Mouse (Mus musculus): ENCODE measurements around the gene Gm26566. TPM values are rescaled to one million over a fixed set of nuclear protein-coding genes. Genes with fewer than 3 reads are reported as not detected.

Gene Gm26566
- polyA plus RNA-seq, 1 experiment from 2014 or later = 2.6 TPM

- Histone ChIP-seq H3K27me3 (0 out of 2 replicates have a peak, but pooled peaks cover 4% of the 10 kb centered on the region), H3K36me3 (no peaks in the 10 kb centered on the region), H3K27ac (no peak overlapping the region), H3K9me3 (no peaks in the 10 kb centered on the region), H3K9ac (no peak overlapping the region), H3K4me1 (replicated peaks) (no peaks in the 10 kb centered on the region), H3K4me2 (no peak overlapping the region), H3K4me3 (no peak overlapping the region)
- no peak for ATAC-seq (ENCODE audit: low FRiP score)
- 73% methylated on average over 1 of the region's 1 CpGs for WGBS
These were observed 22.3 kb upstream of the Gm26566 start for GRCm38 (mm10) chr4:88699301-88699700.

GRCm38 (mm10) chr4:88705924-88706323 is 15.7 kb upstream of the Gm26566 start:
- peaks cover 5% of the 10 kb centered on the region; the same call in 1 of the 2 replicates for H3K36me3 ChIP-seq
- WGBS = 50% methylated on average over 3 of the region's 3 CpGs

GRCm38 (mm10) chr4:88707128-88707826 is 14.3 kb upstream of the Gm26566 start:
- Histone ChIP-seq H3K27ac (no peak overlapping the region), H3K36me3 (peaks cover 5% of the 10 kb centered on the region; the same call in 1 of the 2 replicates), H3K9ac (no peak overlapping the region), H3K9me3 (no peaks in the 10 kb centered on the region), H3K4me3 (no peak overlapping the region), H3K27me3 (no peaks in the 10 kb centered on the region), H3K4me1 (replicated peaks) (no peaks in the 10 kb centered on the region), H3K4me2 (no peak overlapping the region)
- WGBS = 90% methylated on average over 1 of the region's 1 CpGs
- no peak for ATAC-seq (ENCODE audit: low FRiP score)

More at GRCm38 (mm10) chr4:88705924-88706323, 15.7 kb upstream of the Gm26566 start:
- Histone ChIP-seq H3K27me3 (no peaks in the 10 kb centered on the region), H3K4me1 (replicated peaks) (no peaks in the 10 kb centered on the region), H3K4me3 (no peak overlapping the region), H3K9me3 (no peaks in the 10 kb centered on the region), H3K4me2 (no peak overlapping the region), H3K27ac (no peak overlapping the region), H3K9ac (no peak overlapping the region)
- no peak for ATAC-seq (ENCODE audit: low FRiP score)

- Histone ChIP-seq H3K4me2 (no peak overlapping the region), H3K4me3 (no peak overlapping the region), H3K27me3 (no peaks in the 10 kb centered on the region), H3K27ac (no peak overlapping the region), H3K4me1 (replicated peaks) (peaks cover 18% of the 10 kb centered on the region), H3K36me3 (peaks cover 38% of the 10 kb centered on the region), H3K9me3 (no peaks in the 10 kb centered on the region), H3K9ac (no peak overlapping the region)
- WGBS = 77% methylated on average over 1 of the region's 1 CpGs
- ATAC-seq (ENCODE audit: low FRiP score) = no peak
These were observed 7.3 kb upstream of the Gm26566 start for GRCm38 (mm10) chr4:88714281-88714680.

- H3K36me3 ChIP-seq = peaks cover 40% of the 10 kb centered on the region
- no peak overlapping the region for H3K9ac ChIP-seq
- H3K27ac ChIP-seq = no peak overlapping the region
- H3K4me1 ChIP-seq (replicated peaks) = peaks cover 20% of the 10 kb centered on the region
- no peak overlapping the region for H3K4me3 ChIP-seq
- no peaks in the 10 kb centered on the region for H3K9me3 ChIP-seq
- no peak for ATAC-seq (ENCODE audit: low FRiP score)
- no peak overlapping the region for H3K4me2 ChIP-seq
- H3K27me3 ChIP-seq = no peaks in the 10 kb centered on the region
These were observed 6.5 kb upstream of the Gm26566 start for GRCm38 (mm10) chr4:88715059-88715458.

- Histone ChIP-seq H3K27me3 (no peaks in the 10 kb centered on the region), H3K36me3 (peaks cover 38% of the 10 kb centered on the region), H3K4me3 (peak overlapping the region; percentile 35), H3K27ac (no peak overlapping the region), H3K9me3 (no peaks in the 10 kb centered on the region), H3K4me1 (replicated peaks) (peaks cover 34% of the 10 kb centered on the region), H3K9ac (peak overlapping the region; percentile 56), H3K4me2 (peak overlapping the region; percentile 91)
- WGBS = 65% methylated on average over 1 of the region's 1 CpGs
- ATAC-seq (ENCODE audit: low FRiP score) = no peak
These were observed 2.9 kb upstream of the Gm26566 start for GRCm38 (mm10) chr4:88718715-88719114.

- H3K4me3 ChIP-seq = no peak overlapping the region
- peaks cover 11% of the 10 kb centered on the region for H3K36me3 ChIP-seq
- 68% methylated on average over 8 of the region's 8 CpGs for WGBS
- no peak overlapping the region for H3K9ac ChIP-seq
- H3K4me1 ChIP-seq (replicated peaks) = peaks cover 21% of the 10 kb centered on the region
- H3K9me3 ChIP-seq = no peaks in the 10 kb centered on the region
- no peak for ATAC-seq (ENCODE audit: low FRiP score)
- H3K27me3 ChIP-seq = no peaks in the 10 kb centered on the region
- H3K27ac ChIP-seq = no peak overlapping the region
- no peak overlapping the region for H3K4me2 ChIP-seq
These were observed 2.0 kb downstream of the Gm26566 start for GRCm38 (mm10) chr4:88723497-88724090.

GRCm38 (mm10) chr4:88726727-88727126 is 5.1 kb downstream of the Gm26566 start:
- 79% methylated on average over 6 of the region's 6 CpGs for WGBS
- no peak overlapping the region for H3K27ac ChIP-seq

GRCm38 (mm10) chr4:88727324-88727723 is 5.7 kb downstream of the Gm26566 start:
- WGBS = 0% methylated on average over 1 of the region's 1 CpGs
- H3K36me3 ChIP-seq = no peaks in the 10 kb centered on the region
- H3K4me1 ChIP-seq (replicated peaks) = no peaks in the 10 kb centered on the region
- H3K27me3 ChIP-seq = no peaks in the 10 kb centered on the region
- no peak overlapping the region for H3K4me2 ChIP-seq
- no peak overlapping the region for H3K27ac ChIP-seq
- ATAC-seq (ENCODE audit: low FRiP score) = no peak
- H3K9ac ChIP-seq = no peak overlapping the region
- H3K4me3 ChIP-seq = no peak overlapping the region
- H3K9me3 ChIP-seq = no peaks in the 10 kb centered on the region

More at GRCm38 (mm10) chr4:88726727-88727126, 5.1 kb downstream of the Gm26566 start:
- Histone ChIP-seq H3K4me2 (no peak overlapping the region), H3K9ac (no peak overlapping the region), H3K36me3 (no peaks in the 10 kb centered on the region), H3K4me1 (replicated peaks) (no peaks in the 10 kb centered on the region), H3K27me3 (no peaks in the 10 kb centered on the region), H3K4me3 (no peak overlapping the region), H3K9me3 (no peaks in the 10 kb centered on the region)
- ATAC-seq (ENCODE audit: low FRiP score) = no peak

- no peak for ATAC-seq (ENCODE audit: low FRiP score)
- Histone ChIP-seq H3K9me3 (no peaks in the 10 kb centered on the region), H3K27me3 (peaks cover 4% of the 10 kb centered on the region; the same call in 1 of the 2 replicates), H3K4me1 (replicated peaks) (no peaks in the 10 kb centered on the region), H3K4me2 (no peak overlapping the region), H3K36me3 (no peaks in the 10 kb centered on the region), H3K4me3 (no peak overlapping the region), H3K27ac (no peak overlapping the region), H3K9ac (no peak overlapping the region)
- 5% methylated on average over 2 of the region's 2 CpGs for WGBS
These were observed 16.9 kb downstream of the Gm26566 start for GRCm38 (mm10) chr4:88738480-88738879.

- no peak for ATAC-seq (ENCODE audit: low FRiP score)
- H3K27ac ChIP-seq = no peak overlapping the region
- WGBS = 90% methylated on average over 6 of the region's 6 CpGs
- no peaks in the 10 kb centered on the region for H3K36me3 ChIP-seq
- H3K4me2 ChIP-seq = no peak overlapping the region
- peaks cover 4% of the 10 kb centered on the region; the same call in 1 of the 2 replicates for H3K27me3 ChIP-seq
- no peaks in the 10 kb centered on the region for H3K9me3 ChIP-seq
- H3K4me1 ChIP-seq (replicated peaks) = no peaks in the 10 kb centered on the region
- no peak overlapping the region for H3K4me3 ChIP-seq
- no peak overlapping the region for H3K9ac ChIP-seq
These were observed 17.4 kb downstream of the Gm26566 start for GRCm38 (mm10) chr4:88739036-88739435.

GRCm38 (mm10) chr4:88741426-88741825 is 19.8 kb downstream of the Gm26566 start:
- H3K9me3 ChIP-seq = no peaks in the 10 kb centered on the region
- H3K27me3 ChIP-seq = no peaks in the 10 kb centered on the region
- no peak for ATAC-seq (ENCODE audit: low FRiP score)
- no peaks in the 10 kb centered on the region for H3K4me1 ChIP-seq (replicated peaks)
- H3K36me3 ChIP-seq = no peaks in the 10 kb centered on the region
- 96% methylated on average over 4 of the region's 4 CpGs for WGBS
- no peak overlapping the region for H3K4me2 ChIP-seq
- H3K4me3 ChIP-seq = no peak overlapping the region
- H3K9ac ChIP-seq = no peak overlapping the region
- no peak overlapping the region for H3K27ac ChIP-seq

Data from hindbrain, embryonic 13.5 days (tissue).